ENCODE assay signal across 8 mouse cellular contexts in the genomic region with DNA sequence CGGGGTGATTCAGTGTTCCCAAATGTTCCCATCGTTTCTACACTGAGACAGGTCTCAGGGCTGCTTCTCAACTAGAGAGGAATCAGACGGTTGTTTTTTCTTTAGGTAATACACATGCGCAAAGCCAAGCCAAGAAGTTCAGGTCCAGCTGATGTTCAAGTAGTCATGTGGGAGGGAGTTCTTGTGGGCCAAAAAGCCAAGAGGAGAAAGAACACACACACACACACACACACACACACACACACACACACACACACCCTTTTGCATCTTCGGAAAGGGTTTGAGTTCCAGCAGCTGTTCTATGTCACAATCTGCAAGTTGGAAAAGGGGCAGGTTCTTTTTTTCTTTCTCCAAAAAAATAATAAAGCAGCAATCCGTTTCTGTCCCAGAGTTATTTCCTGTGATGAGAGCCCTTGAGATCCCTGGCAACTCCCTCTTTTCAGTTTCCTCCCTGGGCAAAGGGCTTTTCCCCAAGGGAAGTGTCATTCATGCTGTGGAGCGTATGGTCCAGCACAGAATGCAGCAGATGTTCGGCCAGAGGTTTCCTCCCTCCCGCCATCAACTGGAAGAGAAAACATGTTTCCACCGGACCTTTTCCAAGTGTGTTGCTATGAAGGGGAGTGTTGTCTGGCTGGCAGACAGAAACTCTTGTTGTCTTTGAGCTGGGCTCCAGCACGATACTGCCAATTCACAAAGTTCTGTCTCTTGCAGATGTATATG. TPM values are rescaled to one million over a fixed set of nuclear protein-coding genes. Genes with fewer than 3 reads are reported as not detected.
A peak's percentile ranks its signal among the peaks of the same experiment; 100 is the strongest.
DNase-seq lines count a peak whose midpoint lies in the region; ATAC-seq lines count a peak whose summit lies in the region.

No protein-coding gene starts in this region.

- peaks cover 18% of the 10 kb centered on the region for H3K4me1 ChIP-seq in heart, embryonic 15.5 days (replicated peaks)
- peaks cover 21% of the 10 kb centered on the region for H3K4me1 ChIP-seq in stomach, embryonic 14.5 days (ENCODE audit: control insufficient read depth, insufficient read depth, low read length)
- peaks cover 12% of the 10 kb centered on the region for H3K4me1 ChIP-seq in midbrain, embryonic 10.5 days

- H3K4me3 ChIP-seq in heart, embryonic 15.5 days = peak overlapping the region; percentile 32
- H3K4me3 ChIP-seq in stomach, embryonic 14.5 days (ENCODE audit: low read depth, low read length) = peak overlapping the region; percentile 17; the same call in 1 of the 2 replicates
- no peak overlapping the region for H3K4me3 ChIP-seq in midbrain, embryonic 10.5 days

- 35% methylated on average over 11 of the region's 11 CpGs for WGBS in heart, embryonic 15.5 days
- WGBS in stomach, embryonic 14.5 days = 19% methylated on average over 11 of the region's 11 CpGs
- 54% methylated on average over 11 of the region's 11 CpGs for WGBS in midbrain, embryonic 10.5 days

- H3K27ac ChIP-seq in heart, embryonic 15.5 days = peak overlapping the region; percentile 79
- H3K27ac ChIP-seq in stomach, embryonic 14.5 days (ENCODE audit: low read length) = peak overlapping the region; percentile 85
- H3K27ac ChIP-seq in midbrain, embryonic 10.5 days (replicated peaks) = no peak overlapping the region

- no peaks in the 10 kb centered on the region for H3K9me3 ChIP-seq in heart, embryonic 15.5 days (replicated peaks)
- no peaks in the 10 kb centered on the region for H3K9me3 ChIP-seq in stomach, embryonic 14.5 days (ENCODE audit: control insufficient read depth, low read depth, low read length)
- no peaks in the 10 kb centered on the region for H3K9me3 ChIP-seq in midbrain, embryonic 10.5 days (replicated peaks)

- H3K36me3 ChIP-seq in heart, embryonic 15.5 days = no peaks in the 10 kb centered on the region
- H3K36me3 ChIP-seq in stomach, embryonic 14.5 days (ENCODE audit: control insufficient read depth, insufficient read depth, low read length) = no peaks in the 10 kb centered on the region
- H3K36me3 ChIP-seq in midbrain, embryonic 10.5 days = no peaks in the 10 kb centered on the region

- peak overlapping the region; percentile 60 for H3K4me2 ChIP-seq in heart, embryonic 15.5 days
- H3K4me2 ChIP-seq in stomach, embryonic 14.5 days (replicated peaks; ENCODE audit: low read depth, low read length) = peak overlapping the region; percentile 47

- DNase-seq in urinary bladder, postnatal 14 days (ENCODE audit: low spot score) = peak; percentile 58
- no peak for DNase-seq in urinary bladder, postnatal 10 days (ENCODE audit: low spot score)
- DNase-seq in kidney, postnatal 4 days = peak; percentile 70 to 80
- DNase-seq in midbrain, embryonic 10.5 days (ENCODE audit: low spot score) = no peak
- no peak for DNase-seq in thymus, postnatal 0 days (ENCODE audit: low spot score)
- DNase-seq in spleen, postnatal 4 days (ENCODE audit: low spot score in 2 of 2) = no peak

- 0 out of 2 replicates have a peak overlapping the region, but pooled peaks have one; percentile 10 for H3K9ac ChIP-seq in heart, embryonic 15.5 days
- no peak overlapping the region for H3K9ac ChIP-seq in stomach, embryonic 14.5 days (replicated peaks; ENCODE audit: low read depth, low read length)

- ATAC-seq in heart, embryonic 15.5 days (replicated peaks; ENCODE audit: insufficient number of reproducible peaks, insufficient read depth, low FRiP score, low read depth) = peak; percentile 84
- ATAC-seq in stomach, embryonic 14.5 days (ENCODE audit: insufficient number of reproducible peaks, insufficient read depth, low FRiP score, low read depth) = peak; percentile 79

- no peaks in the 10 kb centered on the region for H3K27me3 ChIP-seq in heart, embryonic 15.5 days
- H3K27me3 ChIP-seq in stomach, embryonic 14.5 days (ENCODE audit: control insufficient read depth, insufficient read depth, low read length) = 0 out of 2 replicates have a peak, but pooled peaks cover 2% of the 10 kb centered on the region
- H3K27me3 ChIP-seq in midbrain, embryonic 10.5 days (ENCODE audit: low read depth, poor library complexity, severe bottlenecking) = peaks cover 48% of the 10 kb centered on the region

RNA-seq across cellular contexts. Expression of gene Ets1, which starts 10.7 kb away (rescaled TPM):
- 46.3 and 54.9 TPM in 2 replicates for polyA plus RNA-seq in heart, embryonic 15.5 days (2015; fragmentation: Nextera tagmentation; extraction: Ambion mirVana)
- polyA plus RNA-seq in stomach, embryonic 14.5 days (2014; fragmentation: Nextera tagmentation; extraction: Ambion mirVana) = 40.9 and 41.7 TPM in 2 replicates
- polyA plus RNA-seq in midbrain, embryonic 10.5 days (2016; fragmentation: Nextera tagmentation; extraction: Ambion mirVana) = 25.7 and 26.2 TPM in 2 replicates
- 324 and 355 TPM in 2 replicates for polyA plus RNA-seq in thymus, postnatal 0 days (2015; fragmentation: Nextera tagmentation; extraction: Ambion mirVana)

Comparison
In these comparisons a context has a peak if more than half of its experiments do, and no peak if none do; other contexts are left out.
1. DNase-seq: peak in urinary bladder, postnatal 14 days (single experiment) and kidney, postnatal 4 days (2 of 2); none in urinary bladder, postnatal 10 days (single experiment), midbrain, embryonic 10.5 days (single experiment), thymus, postnatal 0 days (single experiment) and spleen, postnatal 4 days (0 of 2).